Mouse (Mus musculus) lung, postnatal 36 days (tissue): ENCODE results near the gene Fmo6.
A peak's percentile ranks its signal among the peaks of the same experiment; 100 is the strongest.

Experiments used
- DNase-seq: peaks from one replicate; pipeline ENCODE4 v3.0.0; 2022; ENCODE audit warnings: mixed read lengths

Gene Fmo6

DNA sequence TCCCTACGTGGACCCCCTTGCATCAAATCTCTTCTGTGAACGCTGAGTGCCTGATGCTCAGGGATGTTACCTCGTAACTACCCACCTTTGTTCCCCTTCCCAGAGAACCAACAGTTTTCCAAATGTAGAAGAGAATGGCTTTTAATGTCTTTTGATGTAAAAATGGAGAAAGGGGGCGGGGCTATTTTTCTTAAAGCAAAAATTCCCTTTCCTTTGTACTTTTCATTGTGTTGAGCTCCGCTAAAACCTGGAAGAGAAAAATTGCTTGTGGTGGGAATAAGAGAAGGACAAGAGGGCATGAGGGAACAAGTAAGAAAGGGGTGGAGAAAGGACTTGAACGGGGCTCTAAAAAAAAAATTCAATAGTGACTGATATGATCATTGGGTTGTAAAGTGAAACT lies at the start of gene Fmo6:
TSS of gene Fmo6 (minus strand) at position 101 of the 400 bp plus-strand sequence.
- no peak for DNase-seq

DNA sequence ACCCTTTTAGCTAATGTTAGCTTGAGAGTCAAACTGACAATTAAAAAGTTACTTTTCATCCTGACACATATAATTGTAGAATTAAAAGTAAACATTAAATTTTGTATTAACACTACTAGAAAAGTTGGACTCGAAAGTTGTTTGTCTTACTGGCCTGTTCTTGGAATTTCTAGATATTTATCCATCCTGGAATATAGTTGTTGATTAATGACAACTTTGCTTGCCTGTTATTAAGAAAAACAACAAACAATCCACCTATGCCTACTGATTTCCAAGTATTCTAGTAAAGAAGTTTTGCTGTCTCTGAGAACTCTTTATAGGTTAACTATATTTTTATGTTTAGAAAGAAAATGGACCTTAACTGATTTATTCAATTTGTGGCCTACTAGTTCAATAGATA lies 49.5 kb upstream of the Fmo6 start:
- DNase-seq = no peak

DNA sequence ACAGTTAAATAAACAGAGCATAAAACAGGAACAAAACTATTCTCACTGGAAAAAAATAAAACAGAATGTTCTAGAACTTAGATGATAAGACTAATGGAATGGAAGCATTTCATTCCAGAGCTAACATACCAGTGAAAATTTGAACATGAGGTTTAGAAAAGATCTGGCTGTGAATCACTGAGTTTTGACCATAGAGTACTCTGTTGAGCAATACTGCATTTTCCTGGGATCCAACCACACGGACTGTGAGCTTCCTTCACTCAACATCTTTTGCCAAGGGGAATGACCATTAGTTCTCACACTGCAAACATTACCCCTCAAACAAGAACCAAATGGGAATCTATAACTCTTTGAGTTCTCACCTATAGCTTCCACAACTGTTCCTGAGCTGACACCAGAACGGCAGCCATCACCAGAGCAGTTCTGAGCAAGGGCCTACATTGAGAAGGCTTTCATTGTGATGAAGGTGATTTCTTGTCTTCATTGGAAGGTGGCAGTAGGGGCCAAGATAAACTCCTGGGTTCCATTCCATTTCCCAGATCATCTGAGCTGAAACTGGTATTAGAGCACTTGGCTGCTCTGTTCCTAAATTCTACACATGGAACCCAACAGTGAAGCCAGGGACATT lies 48.9 kb upstream of the Fmo6 start:
- DNase-seq = peak; percentile 56

DNA sequence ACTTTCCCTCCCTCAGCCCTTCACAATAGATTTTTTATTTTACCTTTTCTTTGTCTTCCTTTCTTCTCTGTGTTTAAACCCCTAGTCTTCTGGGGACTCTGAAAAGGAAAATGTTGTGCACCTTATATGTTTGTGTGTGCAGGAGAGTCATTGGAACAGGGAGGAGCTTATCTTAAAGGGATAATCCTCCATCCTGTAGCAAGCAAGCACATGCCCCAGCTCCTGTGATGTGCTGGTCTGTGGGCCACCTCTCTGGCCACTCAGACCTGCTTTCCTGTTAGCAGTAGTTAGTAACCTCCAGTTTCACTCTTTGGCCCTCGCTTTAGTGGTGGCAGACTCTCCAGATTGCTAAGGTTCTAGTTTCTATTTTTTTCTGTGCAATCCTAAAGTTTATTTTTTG lies 47.1 kb upstream of the Fmo6 start, which contains the start of gene Fmo3:
TSS of gene Fmo3 (minus strand) at position 101 of the 400 bp plus-strand sequence.
- DNase-seq = no peak

DNA sequence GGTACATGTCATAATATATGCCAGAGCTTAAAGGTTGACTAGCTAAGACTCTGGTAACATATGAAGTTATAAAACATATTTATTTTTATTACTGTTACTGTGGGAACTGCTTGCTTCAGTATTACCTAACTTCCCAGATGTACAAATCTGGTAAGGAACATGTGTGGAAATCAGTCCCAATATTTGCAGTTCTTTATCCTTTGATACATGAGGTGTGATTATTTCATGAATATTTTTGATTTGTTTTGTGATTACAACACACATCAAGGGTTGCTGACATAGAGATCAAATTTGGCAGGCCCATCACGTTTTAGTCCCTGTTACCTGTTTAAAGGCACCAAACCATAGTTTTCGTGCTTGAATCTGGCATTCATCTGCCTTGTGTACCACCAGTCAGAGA lies 26.2 kb upstream of the Fmo6 start:
- no peak for DNase-seq

DNA sequence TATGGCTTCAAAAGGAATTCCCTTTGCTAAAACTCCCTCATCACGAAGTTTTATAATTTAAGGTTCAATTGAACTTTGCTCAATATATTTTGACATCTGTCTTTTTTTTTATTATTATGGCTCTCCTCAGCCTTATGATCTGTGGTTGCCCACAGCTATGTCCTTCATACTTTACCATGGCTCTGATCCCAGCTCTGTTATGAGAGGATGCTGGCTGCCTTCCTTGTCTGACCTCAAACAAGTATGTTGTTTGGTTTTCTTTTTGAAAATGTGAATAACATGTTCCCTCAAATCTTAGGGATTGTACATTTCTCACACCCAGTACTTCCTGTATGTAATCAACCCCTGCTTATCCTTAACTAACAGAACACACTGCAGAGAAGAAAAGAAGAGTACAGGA lies 20.1 kb upstream of the Fmo6 start:
- peak; percentile 41 for DNase-seq

DNA sequence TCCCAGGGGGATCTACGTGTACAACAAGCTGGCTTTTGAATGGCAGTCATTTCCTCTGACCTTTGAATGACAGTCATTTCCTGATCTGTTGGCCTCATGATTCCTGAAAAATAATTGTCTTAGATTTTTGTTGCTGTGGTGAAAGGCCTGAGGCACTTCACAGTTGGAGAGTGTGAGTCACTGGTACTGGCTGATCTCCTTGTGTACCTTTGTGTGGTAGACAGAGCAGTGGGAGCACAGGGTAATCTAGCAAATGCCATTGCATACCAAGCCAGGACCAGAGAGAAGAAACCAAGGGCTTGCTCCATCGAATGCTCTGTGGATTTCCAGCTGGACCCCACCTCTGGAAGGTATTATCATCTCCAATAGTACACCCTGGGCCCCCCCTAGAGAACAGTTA lies 15.8 kb upstream of the Fmo6 start:
- DNase-seq = peak; percentile 46

DNA sequence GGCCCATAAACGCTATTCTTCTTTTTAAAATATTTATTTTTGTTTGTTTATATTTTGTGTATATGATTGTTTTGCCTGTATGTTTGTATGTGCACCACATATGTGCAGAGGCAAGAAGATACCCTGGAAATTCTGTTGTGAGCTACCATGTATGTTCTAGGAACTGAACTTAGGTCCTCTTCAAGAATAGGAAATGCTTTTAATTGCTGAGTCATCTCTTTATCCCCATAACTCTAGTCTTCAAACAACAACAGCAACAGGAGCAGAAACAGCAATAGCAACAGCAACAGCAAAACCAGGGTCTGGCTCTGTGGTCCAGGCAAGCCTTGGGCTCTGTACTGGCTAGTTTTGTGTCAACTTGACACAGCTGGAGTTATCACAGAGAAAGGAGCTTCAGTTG lies 12.4 kb upstream of the Fmo6 start:
- DNase-seq = no peak

DNA sequence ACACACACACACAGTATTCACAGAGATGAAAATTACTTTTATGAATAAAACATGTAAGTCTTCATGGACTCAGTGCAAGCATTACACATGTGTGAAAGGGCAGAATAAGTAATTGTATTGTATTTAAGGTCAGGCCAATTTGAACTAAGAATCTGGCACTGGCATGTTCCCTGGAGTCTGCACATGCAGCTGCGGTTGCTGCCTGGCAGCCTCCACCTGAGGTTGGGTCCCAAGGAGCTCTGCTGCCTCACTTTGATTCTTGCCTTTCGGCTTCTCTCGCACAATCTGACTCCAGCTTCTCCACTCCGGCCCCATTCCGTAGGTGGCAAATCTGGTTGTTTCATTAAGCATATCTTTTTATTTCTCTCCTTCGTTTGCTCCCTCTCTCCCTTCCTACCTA lies 10.6 kb upstream of the Fmo6 start:
- no peak for DNase-seq

DNA sequence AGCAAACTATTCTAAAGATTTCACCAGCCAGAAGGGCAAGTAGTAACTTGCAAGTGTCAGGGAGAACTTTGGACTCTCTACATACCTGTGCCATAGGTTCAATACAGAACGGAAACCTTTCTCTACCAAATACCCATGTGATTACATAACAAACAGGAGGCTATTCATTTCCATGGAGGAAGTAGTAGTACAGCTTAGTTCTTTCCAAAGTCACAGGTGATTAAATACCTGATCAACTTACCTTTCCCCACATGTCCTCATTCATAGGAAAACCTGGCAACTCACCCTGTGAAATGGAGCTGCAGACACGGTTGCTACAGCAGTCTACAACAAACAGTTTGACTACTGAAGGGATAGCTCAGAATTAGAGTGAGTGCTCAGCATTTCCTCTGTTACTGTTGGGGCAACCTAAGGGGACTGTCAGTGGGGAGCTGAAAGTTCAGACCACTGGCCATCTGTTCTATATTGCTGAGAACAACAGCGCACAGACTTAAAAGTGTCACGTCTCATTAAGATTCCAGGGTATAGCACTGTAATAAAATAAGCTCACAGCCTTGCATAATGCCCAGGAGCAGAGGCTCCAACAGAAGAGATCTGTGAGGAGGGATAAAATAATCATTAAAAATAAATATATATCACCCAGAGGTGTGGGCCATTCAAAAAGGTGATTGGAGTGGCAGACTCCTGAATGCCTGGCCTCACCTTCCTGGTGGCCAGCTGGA lies 9.7 kb upstream of the Fmo6 start:
- no peak for DNase-seq

DNA sequence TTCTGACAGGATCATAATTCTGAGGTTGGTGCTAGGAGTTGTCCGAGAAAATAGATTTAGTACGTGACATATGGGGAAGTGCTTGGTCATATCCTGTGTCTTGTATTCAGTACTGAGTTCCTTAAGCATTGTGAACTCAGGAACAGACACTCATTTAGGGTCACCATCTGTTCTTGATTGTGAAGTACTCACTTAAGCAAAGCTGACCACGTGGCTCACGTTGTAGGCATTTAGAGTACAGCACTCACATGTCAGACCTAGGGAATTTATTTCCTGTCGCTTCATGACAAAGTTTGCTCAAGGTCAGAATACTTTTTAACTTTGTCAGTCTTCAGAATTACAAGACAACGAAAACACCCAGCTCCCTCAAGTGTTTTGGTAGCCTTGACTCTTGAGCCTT lies 6.4 kb upstream of the Fmo6 start:
- peak; percentile 51 for DNase-seq

DNA sequence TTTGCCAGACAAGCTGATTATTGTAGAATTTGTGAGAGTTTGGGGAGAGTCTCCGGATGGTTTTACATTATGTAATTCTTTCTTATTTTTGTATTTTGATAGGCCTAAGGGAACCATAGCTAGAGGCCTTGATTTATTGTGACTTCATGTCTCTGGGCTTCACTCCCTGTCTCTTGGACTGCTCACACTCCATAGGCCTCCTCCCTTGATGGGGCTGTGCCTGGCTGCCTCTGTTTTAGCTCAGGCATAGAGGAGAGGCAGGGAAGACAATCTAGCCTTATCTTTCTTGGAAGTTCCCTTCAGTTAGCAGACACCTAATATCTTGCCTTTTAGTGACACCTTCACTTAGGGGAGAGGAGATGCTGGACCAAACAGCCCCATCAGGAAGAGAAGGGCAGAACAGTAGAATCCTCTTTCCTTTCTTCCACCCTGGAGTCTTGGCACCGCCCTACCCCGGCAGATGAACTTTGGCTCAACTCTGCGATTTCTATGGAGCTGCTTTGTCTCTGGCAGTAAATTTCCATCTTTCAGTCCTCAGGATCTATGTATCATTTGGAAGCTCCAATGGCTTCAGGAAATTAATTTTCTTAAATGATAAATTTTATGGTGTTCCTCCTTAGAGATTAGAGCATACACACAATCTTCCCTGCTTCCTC lies 1.5 kb upstream of the Fmo6 start:
- peak; percentile 38 for DNase-seq

DNA sequence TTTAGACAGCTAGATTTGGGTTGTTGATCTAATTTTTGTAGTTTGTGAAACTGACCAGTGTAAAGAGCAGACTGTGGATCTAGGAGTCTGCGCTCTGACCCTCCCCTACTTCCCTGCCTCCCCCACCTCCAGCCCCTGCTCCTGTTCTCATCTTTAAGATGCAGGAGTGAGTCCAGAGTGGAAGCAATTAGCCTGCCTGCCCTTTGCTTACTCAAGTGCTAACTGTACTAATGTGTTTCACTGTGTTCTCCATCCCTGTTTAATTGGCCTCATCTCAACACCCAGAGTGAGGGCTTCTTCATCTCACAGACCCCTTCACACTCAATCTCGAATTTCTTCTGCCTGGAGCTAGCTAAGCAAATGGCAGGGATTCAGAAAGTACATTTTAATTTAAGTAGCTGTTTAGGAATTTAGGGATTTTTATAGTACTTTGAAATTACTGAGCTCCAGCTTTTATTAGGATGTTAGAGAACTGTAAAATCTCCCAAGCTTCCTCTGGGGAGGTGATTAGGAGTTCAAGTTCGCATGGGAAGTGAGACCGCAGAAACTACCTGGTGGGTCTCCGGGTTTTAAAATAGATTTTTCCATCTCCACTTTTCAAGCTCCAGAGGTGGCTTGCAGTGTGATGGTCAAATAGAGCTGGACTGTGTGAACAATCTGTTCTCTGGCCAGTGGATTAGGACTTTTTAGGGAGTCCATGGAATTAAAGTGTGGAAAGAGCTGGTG lies 818 bp upstream of the Fmo6 start:
- no peak for DNase-seq

DNA sequence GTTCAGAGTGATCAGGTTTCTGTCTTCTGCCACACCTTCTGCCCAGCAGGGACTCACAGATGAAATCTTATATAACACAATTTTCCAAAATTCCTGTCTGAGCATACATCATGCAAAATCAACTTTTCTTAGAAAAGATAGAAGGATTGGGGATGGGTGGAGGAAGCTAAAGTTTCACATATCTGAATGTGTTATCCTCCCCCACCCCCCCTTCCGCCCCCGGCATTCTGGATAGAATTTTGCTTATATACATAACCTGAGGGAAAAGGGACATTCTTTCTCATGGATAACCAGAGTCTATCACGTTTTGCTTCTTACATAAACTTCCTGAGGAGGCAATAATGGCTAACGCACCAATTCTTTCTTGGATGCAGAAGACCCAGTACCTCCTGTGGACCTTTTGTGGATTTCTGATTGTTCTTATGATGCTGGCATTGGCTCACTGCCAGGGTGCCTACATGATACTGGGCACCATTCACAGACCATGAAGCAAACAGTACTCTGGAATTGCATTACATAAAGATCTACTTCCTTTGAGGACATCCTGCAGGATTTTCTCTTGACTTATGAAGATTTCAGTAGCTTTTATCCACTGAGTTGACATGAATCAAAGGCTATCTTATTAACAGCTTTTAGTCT lies 2.8 kb downstream of the Fmo6 start:
- no peak for DNase-seq

DNA sequence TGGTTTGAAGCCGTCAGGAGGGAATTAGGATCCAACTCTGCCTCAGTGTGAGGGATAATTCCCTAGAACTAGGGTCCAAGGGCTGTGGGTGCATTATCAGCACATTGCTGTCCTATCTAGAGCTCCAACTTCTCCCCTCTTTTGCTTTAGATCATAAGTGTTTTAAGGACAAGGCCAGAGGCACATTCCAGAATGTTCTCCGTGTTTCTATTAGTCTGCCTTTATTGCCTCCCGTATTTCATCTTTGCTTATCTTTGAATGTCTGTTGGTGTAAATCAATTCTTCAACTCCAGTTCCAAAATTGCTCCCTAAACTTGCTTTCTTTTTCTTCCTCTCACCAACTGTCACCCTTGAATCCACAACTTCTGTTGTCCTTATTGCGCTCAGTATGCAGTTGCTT lies 4.9 kb downstream of the Fmo6 start:
- DNase-seq = no peak

DNA sequence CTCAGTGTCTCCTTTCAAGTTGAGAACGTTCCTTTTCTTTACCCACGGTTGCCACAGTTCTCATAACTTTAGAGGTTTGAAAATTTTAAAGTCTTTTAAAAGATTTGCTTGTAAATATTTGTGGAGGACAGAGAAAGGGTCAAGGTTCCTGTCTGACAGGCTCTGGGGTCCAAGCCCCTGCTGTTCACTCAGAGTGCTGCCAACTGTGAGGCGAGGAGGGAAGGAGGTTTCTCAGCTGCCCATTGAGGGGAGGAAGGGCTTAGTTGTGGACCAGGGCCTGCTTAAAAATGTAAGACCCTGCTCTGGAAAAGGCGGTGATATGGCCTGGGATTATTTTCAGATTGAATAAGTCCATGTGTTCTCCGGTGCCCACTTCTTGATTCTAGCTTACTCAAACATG lies 5.4 kb downstream of the Fmo6 start:
- DNase-seq = peak; percentile 58

DNA sequence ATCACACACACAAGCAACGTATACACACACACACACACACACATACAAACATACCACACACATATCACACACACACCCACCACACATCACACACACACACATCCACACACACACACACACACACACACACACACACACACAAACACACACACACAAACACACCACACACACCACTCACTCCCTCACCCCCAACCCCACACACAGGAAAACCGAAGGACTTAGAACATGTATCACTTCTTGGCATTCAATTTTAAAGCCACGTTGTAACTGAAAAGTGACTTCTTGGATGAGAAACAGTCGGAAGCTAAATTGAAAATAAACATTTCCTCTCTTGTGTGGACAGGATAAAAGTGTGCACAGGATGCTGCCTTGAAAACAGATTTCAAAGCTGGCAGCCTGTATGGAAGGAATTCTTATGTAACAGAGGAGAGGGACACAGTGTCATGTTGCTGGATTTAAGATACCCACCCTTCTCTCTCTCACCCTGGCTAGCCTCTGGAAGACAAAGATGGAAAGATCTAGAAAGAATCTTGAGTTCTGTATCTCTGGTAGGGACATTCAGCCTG lies 5.9 kb downstream of the Fmo6 start:
- DNase-seq = peak; percentile 79

DNA sequence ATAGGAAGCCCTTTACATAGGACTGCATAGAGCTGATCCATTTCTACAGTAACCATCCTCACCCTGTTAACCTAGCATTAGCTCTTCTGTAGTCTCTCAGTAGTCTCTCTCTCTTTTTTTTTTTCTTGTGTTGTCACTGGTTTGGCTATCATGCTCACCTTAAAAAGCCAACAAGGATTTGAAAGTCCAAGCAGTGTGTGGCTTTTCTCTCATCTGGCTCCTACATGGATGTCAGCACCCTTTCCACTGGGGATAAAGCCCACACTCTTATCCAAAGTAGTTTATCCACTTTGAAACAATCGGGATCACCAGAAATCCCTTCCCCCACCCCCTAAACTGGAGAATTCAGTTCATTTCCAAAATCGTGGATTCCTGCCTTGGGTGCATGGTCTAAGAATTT lies 6.7 kb downstream of the Fmo6 start:
- DNase-seq = no peak

DNA sequence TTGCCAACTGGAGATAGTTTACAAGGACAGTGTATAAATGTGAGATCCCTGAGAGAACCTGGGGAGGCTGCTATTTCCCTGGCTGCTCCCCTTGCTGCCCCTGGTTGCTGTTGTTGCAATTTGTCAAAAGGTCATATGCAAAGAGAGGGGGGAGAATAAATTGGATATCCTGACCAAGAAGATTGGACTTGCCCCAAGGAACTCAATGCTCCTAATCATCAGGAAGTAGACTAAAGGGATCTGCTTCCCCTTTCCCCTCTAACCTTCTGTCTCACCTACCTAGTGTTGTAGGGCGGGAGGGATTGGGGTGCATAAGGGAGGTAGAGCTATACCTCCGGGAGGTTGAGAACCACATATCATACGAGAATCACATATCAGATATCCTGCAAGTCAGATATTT lies 8.2 kb downstream of the Fmo6 start:
- peak; percentile 34 for DNase-seq

DNA sequence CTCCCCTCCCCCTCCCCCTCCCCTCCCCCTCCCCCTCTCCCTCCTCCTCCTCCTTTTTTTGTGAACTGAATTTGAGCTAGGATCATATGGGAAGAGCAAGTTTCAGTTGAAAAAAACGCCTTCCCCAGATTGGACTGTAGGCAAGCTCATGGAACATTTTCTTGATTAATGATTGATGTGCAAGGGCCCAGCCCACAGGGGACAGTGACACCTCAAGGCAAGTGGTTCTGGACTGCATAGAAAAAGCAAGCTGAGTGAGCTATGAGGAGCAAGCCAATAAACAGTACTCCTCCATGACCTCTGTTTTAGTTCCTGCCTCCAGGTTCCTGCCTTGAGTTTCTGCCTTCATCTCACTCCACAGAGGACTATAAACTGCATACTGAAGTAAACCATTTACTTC lies 12.2 kb downstream of the Fmo6 start:
- DNase-seq = no peak

DNA sequence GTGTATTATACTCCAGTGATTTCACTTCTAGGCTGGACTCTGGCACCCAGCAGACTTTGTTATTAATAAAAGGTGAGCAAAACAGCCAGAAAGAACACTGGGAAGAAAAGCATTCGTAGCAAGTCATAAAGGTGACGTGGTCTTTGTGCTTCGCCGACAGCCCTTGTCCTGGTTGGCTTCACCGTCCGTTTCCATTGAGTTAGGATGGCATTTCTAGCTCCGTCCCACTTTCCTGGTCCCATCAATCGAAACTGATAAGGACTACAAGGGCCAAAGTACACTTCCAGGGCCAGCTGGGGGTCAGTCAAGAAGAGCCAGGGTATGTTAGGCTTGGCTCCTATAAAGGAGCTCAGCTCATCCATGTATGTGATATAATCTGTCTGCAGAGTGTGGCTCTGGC lies 20.7 kb downstream of the Fmo6 start:
- DNase-seq = no peak

DNA sequence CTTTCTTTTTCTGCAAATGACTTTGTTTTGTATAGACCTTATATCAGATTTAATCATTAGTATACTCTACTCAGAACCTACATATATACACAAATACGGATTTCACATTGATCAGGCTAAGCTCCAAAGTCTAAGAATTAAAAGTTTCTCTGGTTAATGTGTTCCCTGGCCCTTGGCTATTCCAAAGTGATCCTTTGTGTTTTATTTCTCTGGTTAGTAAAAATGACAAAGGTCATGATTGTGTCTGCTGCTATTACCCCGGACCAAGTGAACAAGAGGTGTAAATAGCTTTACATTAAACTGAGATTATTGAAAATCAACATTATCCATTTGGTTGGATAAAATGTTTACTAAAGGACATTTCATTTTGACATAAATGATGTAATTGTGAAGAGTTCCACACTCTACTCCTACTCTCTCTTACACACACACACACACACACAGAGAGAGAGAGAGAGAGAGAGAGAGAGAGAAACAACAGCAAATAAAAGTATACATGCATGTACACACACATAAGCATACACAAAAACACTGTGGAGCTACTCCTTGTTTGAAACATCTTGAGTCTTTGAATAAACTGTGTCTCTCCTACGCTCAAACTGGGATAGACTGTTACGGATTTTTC lies 22.3 kb downstream of the Fmo6 start:
- DNase-seq = no peak
